Mouse (Mus musculus) left cerebral cortex, postnatal 36 days (tissue): Measurements from ENCODE around the gene Wdr34. TPM values are rescaled to one million over a fixed set of nuclear protein-coding genes. Genes with fewer than 3 reads are reported as not detected.

ENCODE experiments used
- DNase-seq, 2 experiments: peaks; one replicate each; pipeline ENCODE4 v3.0.0; 2021 to 2022; ENCODE audit warnings: low spot score in 2 of 2, mixed read lengths in 1 of 2
- intact Hi-C: fragments of 180-260 bp; cut with DNase I; formaldehyde crosslinking; loops from one replicate; pipeline ENCODE4 v1.15.1; 2025
- total RNA-seq, 2 experiments: library from RNA; stranded (reverse); gene quantifications; 2 replicates each; pipeline ENCODE4 v1.2.3; 2021

Wdr34 gene
- 10 to 100 TPM; 38.6 to 40.8 TPM for total RNA-seq

DNA sequence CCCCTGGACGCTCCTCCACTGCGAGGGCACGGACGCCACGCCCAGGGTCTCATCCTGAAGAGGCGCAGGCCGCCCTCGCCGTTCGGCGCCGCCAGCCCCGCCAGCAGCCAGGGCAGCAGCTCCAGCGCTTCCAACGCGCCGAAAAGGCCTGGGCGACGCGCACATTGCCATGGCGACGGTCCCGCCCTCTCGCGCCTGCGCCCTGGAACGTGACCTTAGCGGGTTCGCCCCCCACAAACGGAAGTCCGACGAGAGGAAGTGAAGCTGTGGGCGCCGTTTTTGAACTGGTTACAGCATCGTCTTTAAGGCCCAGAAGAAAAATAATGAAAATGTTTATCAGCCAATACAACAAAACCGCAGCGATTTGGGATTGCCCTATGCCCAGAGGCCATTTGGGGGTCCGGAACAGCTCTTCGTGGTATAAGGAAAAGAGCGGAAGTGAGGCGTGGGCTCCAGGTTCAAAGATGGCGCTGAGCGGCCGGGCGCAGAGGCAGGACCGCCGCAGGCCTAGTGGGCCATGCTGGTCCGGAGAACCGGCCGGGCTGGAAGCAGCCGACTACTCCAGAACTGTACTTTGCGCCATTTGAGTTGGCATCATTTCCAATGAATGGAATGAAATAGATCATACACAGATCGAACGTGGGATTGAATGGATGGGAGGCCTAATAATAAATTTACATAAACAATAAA is at the start of gene Wdr34:
Gene Wdr34 (minus strand): TSS at position 183 of the 690 bp plus-strand sequence.
- intact Hi-C loops, result loop anchor here (1.0 kb wide), 1 partner anchor 17 kb away; no protein-coding TSS in a partner anchor
- peak; percentile 98 to 99 for DNase-seq

DNA sequence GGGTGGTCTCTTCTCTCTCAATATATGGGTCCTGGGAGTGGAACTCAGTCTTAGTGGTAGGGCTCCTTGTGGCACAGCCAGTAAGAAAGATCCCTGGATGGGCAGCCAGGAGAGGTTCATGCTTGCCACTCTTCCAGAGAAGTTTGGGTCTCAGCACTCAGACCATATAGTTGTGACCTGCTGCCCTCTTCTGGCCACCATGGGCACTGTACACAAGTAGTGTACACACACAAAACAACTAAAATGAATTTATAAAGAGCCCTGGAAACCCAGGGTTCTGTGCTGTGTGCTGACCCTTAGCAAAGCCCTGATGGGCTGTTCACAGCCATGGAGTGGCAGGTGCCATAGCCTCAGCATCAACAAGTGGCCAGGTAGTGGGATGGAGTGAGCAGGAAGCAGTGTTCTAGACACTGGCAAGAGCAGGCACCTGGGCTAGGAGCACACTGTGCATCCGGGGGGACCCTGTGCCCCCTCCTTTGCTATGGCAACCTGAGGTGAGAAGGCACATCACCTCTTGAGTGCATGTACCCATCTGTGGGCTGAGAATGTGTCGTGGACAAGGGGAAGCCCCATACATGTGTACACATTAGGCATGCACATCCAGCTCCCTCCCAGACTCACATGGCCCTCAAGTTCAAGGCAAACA is 47.3 kb upstream of the Wdr34 start:
- DNase-seq, result no peak
- intact Hi-C loops, result no loop called here

DNA sequence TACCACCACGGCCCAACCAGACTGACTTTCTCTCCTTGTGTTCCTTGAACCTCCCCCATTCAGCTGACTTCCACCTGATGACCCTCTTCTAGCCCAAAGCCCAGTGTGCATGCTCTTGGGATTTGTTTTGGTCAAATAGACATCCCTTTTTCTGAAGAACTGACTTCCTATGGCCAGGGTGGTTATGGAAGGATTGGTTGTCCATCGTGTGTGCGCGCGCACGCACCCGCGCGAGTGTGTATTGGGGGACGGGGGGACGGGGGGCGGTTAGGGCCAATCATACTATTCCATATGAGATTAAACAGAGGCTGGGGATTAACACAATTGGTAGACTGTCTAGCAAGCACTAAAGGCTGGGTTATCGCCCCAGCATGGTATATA is 45.5 kb upstream of the Wdr34 start:
- no peak for DNase-seq
- intact Hi-C loops, result no loop called here

GRCm38 (mm10) chr2:30093471-30094207 is 45.0 kb upstream of the Wdr34 start, which contains the start of gene Zdhhc12:
TSS of gene Zdhhc12 (minus strand) at chr2:30093648.
- intact Hi-C loops, result no loop called here

GRCm38 (mm10) chr2:30092280-30092918 is 43.7 kb upstream of the Wdr34 start:
- intact Hi-C loops, result no loop called here
- no peak for DNase-seq

More at GRCm38 (mm10) chr2:30093471-30094207, 45.0 kb upstream of the Wdr34 start, which contains the start of gene Zdhhc12:
- peak; percentile 88 to 92 for DNase-seq

- no peak for DNase-seq
- intact Hi-C loops, result no loop called here
Measured at GRCm38 (mm10) chr2:30091521-30091920, 42.8 kb upstream of the Wdr34 start.

DNA sequence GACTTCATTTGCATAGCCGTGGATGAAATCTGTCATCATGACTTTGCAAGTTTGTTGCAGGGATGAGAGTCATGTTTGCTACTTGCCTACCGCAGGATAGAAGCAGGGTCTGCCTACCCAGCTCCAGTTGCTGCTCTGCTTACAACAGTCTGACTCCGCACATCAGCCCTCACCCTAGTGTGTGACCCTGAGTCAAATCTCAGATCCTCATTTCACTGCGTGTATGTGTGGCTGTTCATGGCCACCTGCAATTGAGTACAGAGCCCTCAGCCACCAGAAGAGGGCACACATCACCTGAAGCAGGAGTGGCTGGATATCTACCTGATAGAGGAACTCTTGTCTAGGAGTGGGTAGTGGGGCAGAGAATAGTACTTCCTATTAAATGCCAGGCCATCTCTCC is 38.6 kb upstream of the Wdr34 start:
- intact Hi-C loops, result no loop called here
- DNase-seq, result no peak

DNA sequence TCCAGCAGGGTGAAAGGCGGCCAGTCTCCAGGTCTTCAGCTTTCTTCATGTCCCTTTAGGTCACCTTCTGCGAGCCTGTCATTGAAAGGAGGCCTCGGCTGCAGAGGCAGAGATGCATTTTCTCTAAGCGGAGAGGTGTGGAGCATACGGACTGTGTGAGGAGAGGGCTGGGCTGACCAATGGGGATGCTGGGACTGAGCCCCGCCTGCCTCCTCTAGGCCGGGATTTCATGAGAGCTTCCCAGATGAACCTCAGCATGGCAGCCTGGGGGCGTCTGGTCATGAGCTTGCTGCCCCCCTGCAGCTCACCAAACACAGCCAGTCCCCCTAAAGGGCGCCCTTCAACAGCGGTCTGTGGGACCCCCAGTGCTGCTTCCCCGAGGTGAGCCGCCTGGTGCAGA is 36.0 kb upstream of the Wdr34 start:
- DNase-seq, result no peak
- intact Hi-C loops, result no loop called here

DNA sequence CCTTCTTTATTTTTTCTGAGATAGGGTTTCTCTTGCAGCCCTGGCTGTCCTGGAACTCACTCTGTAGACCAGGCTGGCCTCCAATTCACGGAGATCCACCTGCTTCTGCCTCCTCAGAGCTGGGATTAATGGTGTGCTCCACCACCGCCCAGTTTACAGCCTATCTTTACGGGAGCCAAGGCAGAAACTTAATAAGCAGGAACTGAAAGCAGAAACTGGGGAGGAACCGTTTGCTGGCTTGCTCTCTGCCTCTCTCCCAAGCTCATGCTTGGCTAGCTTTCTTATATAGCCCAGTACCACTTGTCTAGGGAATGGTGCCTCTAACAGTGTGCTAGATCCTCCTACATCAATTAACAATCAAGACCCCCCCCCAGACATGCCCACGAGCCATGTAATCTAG is 35.4 kb upstream of the Wdr34 start:
- DNase-seq, result no peak
- intact Hi-C loops, result no loop called here

- DNase-seq, result no peak
- intact Hi-C loops, result no loop called here
Measured at GRCm38 (mm10) chr2:30080181-30080800, 31.6 kb upstream of the Wdr34 start.

GRCm38 (mm10) chr2:30078760-30079159 is 30.1 kb upstream of the Wdr34 start:
- intact Hi-C loops, result loop anchor here (10.0 kb wide), 1 partner anchor 86 kb away; no protein-coding TSS in a partner anchor
- no peak for DNase-seq

GRCm38 (mm10) chr2:30078349-30078712 is 29.6 kb upstream of the Wdr34 start:
- no peak for DNase-seq
- intact Hi-C loops, result loop anchor here (10.0 kb wide), 1 partner anchor 86 kb away; no protein-coding TSS in a partner anchor

DNA sequence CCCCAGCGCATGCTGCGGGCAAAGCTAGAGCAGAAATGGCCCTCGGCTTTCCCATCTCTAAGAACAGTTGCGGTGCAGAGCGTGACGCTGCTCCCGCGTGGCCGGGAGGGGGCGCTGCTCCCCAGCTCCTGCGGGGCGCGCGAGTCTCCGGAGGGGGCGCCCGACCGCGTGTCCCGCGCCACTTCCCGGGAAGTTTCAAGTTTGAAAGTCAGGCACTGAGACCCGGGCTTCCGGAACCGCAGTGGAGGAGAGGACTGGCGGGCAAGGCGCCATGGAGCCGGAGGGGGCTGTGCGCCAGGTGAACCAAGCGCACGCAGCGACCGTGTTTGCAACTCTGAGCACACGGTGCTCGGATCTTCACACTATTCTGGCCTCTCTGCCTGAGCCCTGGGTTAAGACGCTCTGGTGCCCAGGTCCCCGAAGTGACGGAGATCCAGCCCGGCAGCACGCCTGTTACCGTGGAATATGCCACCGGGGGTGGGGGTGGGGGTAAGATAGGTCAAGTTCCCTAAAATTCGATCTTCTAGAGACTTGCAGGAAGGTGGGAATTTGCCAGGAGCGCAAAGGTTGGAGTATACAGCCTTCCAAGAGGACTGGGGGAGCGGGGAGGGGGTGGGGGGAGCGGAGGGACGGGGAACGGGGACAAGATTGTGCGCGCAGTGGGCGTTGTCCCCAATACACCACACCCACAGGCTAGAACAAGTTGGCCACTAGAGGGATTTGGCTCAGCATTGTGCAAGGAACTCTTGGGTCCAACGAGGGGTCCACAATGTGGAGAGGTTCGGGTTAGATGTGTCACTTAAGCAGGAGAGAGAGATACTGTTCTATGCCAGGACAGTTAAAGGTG is 29.0 kb upstream of the Wdr34 start, which contains the start of gene Pkn3:
Gene Pkn3 (plus strand): TSS at position 183 of the 847 bp plus-strand sequence.
- intact Hi-C loops, result loop anchor here (10.0 kb wide), 1 partner anchor 87 kb away; no protein-coding TSS in a partner anchor
- peak; percentile 72 to 79 for DNase-seq

DNA sequence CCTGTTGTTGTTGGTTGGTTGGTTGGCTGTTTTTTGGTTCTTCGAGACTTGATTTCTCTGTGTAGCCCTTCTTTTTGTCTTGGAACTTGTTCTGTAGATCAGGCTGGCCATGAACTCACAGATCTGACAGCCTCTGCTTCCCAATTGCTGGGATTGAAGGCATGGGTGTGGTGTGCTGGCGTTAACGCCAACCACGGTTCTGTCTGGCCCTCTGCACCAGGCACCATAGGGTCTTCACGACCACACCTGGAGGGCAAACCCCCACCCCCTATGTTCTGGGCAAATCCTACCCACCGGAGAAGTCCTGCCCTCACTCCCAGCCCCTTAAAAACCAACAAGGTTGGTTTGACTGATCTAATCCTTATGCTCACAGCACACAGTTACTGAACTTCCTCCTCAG is 28.3 kb upstream of the Wdr34 start:
- intact Hi-C loops, result loop anchor here (10.0 kb wide), 1 partner anchor 88 kb away; no protein-coding TSS in a partner anchor
- DNase-seq, result no peak

- DNase-seq, result no peak
- intact Hi-C loops, result loop anchor here (10.0 kb wide), 1 partner anchor 88 kb away; no protein-coding TSS in a partner anchor
Measured at GRCm38 (mm10) chr2:30076439-30076838, 27.8 kb upstream of the Wdr34 start.

- no peak for DNase-seq
- intact Hi-C loops, result loop anchor here (10.0 kb wide), 1 partner anchor 89 kb away; no protein-coding TSS in a partner anchor
Measured at GRCm38 (mm10) chr2:30075625-30076024, 26.9 kb upstream of the Wdr34 start.

GRCm38 (mm10) chr2:30073285-30073684 is 24.6 kb upstream of the Wdr34 start:
- intact Hi-C loops, result loop anchor here (10.0 kb wide), 1 partner anchor 92 kb away; no protein-coding TSS in a partner anchor

DNA sequence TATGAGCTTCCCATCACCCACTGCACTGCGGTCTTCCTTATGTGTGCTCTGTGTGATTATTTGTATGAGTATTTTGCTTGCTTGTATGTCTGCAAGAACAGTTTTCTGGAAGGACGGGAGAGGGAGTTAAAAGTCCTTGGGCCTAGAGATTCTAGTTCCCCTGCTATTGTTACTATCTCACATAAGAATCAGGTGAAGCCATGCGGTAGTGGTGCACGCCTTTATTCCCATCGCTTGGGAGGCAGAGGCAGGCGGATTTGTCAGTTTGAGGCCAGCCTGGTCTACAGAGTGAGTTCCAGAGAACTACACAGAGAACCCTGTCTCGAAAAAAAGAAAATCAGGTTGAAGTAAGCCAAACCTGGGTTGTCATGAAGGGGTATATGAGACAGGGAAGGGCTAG is 24.2 kb upstream of the Wdr34 start:
- no peak for DNase-seq
- intact Hi-C loops, result loop anchor here (10.0 kb wide), 1 partner anchor 92 kb away; no protein-coding TSS in a partner anchor

More at GRCm38 (mm10) chr2:30073285-30073684, 24.6 kb upstream of the Wdr34 start:
- no peak for DNase-seq
